Mouse (Mus musculus) heart, postnatal 0 days (tissue): ENCODE results near the gene Trak1.

ENCODE experiments used
- CTCF ChIP-seq: IDR thresholded peaks from 2 replicates; pipeline ENCODE4 v1.5.1; 2016; ENCODE audit warnings: antibody characterized with exemption, control low read depth, low read depth
- EP300 ChIP-seq: IDR thresholded peaks from 2 replicates; pipeline ENCODE4 v1.6.1; 2016; ENCODE audit warnings: antibody characterized with exemption, low read depth

DNA sequence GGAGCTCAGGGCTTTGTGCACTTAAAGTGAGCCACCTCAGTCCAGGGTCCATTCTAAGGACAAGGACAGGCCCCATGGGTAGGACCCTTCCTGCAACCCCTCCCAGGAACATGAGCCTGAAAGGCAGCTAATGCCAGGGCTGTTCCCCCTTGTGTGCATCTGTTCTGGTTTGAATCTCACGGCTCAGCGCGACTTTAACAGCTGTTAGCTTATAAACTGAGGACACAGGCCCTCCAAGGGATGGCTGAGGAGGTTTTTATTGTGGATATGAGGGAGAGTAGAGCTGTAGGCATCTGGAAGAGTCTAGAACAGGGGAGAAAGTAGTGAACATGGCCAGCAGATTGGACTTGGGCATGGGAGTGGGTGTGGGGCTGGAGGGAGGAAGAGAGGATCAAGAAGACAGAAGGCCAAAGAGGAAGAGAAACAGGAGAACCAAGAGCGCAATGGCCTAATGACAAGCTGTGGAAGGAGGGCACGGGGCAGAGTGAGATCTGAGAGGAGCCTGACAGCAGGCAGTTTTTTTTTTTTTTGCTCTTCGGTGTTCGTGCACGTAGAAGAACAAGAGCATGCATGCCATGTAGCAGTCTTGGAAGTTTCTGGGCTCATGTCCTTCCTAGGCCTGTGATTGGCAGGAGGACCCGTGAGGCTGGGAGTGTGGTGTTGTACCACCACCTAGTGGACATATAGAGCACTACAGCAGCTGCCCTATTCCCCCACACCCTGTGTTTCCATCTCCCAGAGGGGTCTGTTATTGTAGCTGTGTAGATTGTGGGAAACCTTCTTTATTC, 77.0 kb downstream of the Trak1 start:
- TF ChIP-seq CTCF, result peak; percentile 95
- TF ChIP-seq EP300, result no peak
